Mouse (Mus musculus) lung, postnatal 0 days (tissue): ENCODE measurements around the gene Dlg2. TPM values are rescaled to one million over a fixed set of nuclear protein-coding genes. Genes with fewer than 3 reads are reported as not detected.

Experiments
- ATAC-seq: fragments of 200-750 bp; cut with Nextera tagmentation; 2 replicates; pipeline ENCODE4 v1.8.0; 2017; ENCODE audit warnings: moderate library complexity
- DNase-seq: peaks from one replicate; pipeline ENCODE4 v3.0.0-alpha.2; 2016; ENCODE audit warnings: low spot score
- H3K27ac ChIP-seq: fragments of 300-500 bp; sonication (generic); 2 replicates; pipeline ENCODE4 v1.5.1; 2014; ENCODE audit warnings: antibody characterized with exemption, mild to moderate bottlenecking, low read length, mixed read lengths
- H3K27me3 ChIP-seq: fragments of 300-500 bp; sonication (generic); replicated peaks from 2 replicates; pipeline ENCODE4 v1.6.1; 2014; ENCODE audit warnings: low read length, mixed read lengths; ENCODE audit not compliant: insufficient read depth
- H3K36me3 ChIP-seq: fragments of 300-500 bp; sonication (generic); 2 replicates; pipeline ENCODE4 v1.6.1; 2014; ENCODE audit warnings: low read length, mixed read lengths; ENCODE audit not compliant: insufficient read depth
- H3K4me1 ChIP-seq: fragments of 300-500 bp; sonication (generic); 2 replicates; pipeline ENCODE4 v1.6.1; 2014; ENCODE audit warnings: antibody characterized with exemption, low read depth, low read length, mixed read lengths; ENCODE audit not compliant: insufficient read depth
- H3K4me2 ChIP-seq: fragments of 300-500 bp; sonication (generic); replicated peaks from 2 replicates; pipeline ENCODE4 v1.6.1; 2014; ENCODE audit warnings: low read depth, mild to moderate bottlenecking, low read length, moderate library complexity, mixed read lengths
- H3K4me3 ChIP-seq: fragments of 300-500 bp; sonication (generic); 2 replicates; pipeline ENCODE4 v1.5.1; 2014; ENCODE audit warnings: low read depth, low read length
- H3K9ac ChIP-seq: fragments of 300-500 bp; sonication (generic); replicated peaks from 2 replicates; pipeline ENCODE4 v1.6.1; 2014; ENCODE audit warnings: low read depth, mild to moderate bottlenecking
- H3K9me3 ChIP-seq: fragments of 300-500 bp; sonication (generic); 2 replicates; pipeline ENCODE4 v1.6.1; 2016; ENCODE audit warnings: low read length, mixed read lengths
- CTCF ChIP-seq: IDR thresholded peaks from 2 replicates; pipeline ENCODE4 v1.5.1; 2016; ENCODE audit warnings: antibody characterized with exemption, mild to moderate bottlenecking
- EP300 ChIP-seq: IDR thresholded peaks from 2 replicates; pipeline ENCODE4 v1.6.1; 2016; ENCODE audit warnings: antibody characterized with exemption, mild to moderate bottlenecking, control low read depth
- WGBS: fragments of 180-500 bp; shearing (Covaris S2); extraction: QIAGEN DNeasy Blood & Tissue Kit; methylation state at CpG from one replicate; pipeline ENCODE4 v1.1.7; 2014; 5-methylcytosine and 5-hydroxymethylcytosine counted together
- polyA plus RNA-seq: library from polyadenylated mRNA; unstranded; fragments of >200 nt; fragmentation: Nextera tagmentation; extraction: Ambion mirVana; gene quantifications from 2 replicates; pipeline ENCODE4 v1.2.1, GENCODE M21; 2015

Dlg2 gene
- polyA plus RNA-seq, 1 experiment from 2014 or later: 0.43 TPM

- no peak overlapping the region for H3K4me3 ChIP-seq
- DNase-seq (no peak), ATAC-seq (no peak)
- no peak overlapping the region for H3K4me2 ChIP-seq
- no peaks in the 10 kb centered on the region for H3K9me3 ChIP-seq
- no peak overlapping the region for H3K27ac ChIP-seq
- TF ChIP-seq EP300 (no peak), CTCF (no peak)
- H3K27me3 ChIP-seq: no peaks in the 10 kb centered on the region
- no peaks in the 10 kb centered on the region for H3K4me1 ChIP-seq
- no peak overlapping the region for H3K9ac ChIP-seq
- no peaks in the 10 kb centered on the region for H3K36me3 ChIP-seq
- 80% methylated on average over 2 of the region's 2 CpGs for WGBS
These were observed 175.1 kb downstream of the Dlg2 start for GRCm38 (mm10) chr7:90651611-90652010.

- WGBS: 58% methylated on average over 3 of the region's 3 CpGs
- no peak for DNase-seq
- no peaks in the 10 kb centered on the region for H3K36me3 ChIP-seq
- no peak overlapping the region for H3K27ac ChIP-seq
- no peak overlapping the region for H3K4me2 ChIP-seq
- no peaks in the 10 kb centered on the region for H3K27me3 ChIP-seq
- H3K4me1 ChIP-seq: no peaks in the 10 kb centered on the region
- H3K4me3 ChIP-seq: no peak overlapping the region
- H3K9ac ChIP-seq: no peak overlapping the region
- TF ChIP-seq EP300: no peak
- TF ChIP-seq CTCF: no peak
- ATAC-seq: no peak
- no peaks in the 10 kb centered on the region for H3K9me3 ChIP-seq
These were observed 182.1 kb downstream of the Dlg2 start for GRCm38 (mm10) chr7:90658593-90658992.

- H3K36me3 ChIP-seq: no peaks in the 10 kb centered on the region
- no peak for DNase-seq
These were observed 217.6 kb downstream of the Dlg2 start for GRCm38 (mm10) chr7:90694050-90694449.

GRCm38 (mm10) chr7:90696181-90696950 is 219.9 kb downstream of the Dlg2 start:
- Histone ChIP-seq H3K4me3 (no peak overlapping the region), H3K9me3 (no peaks in the 10 kb centered on the region), H3K27ac (no peak overlapping the region), H3K36me3 (no peaks in the 10 kb centered on the region), H3K9ac (no peak overlapping the region), H3K4me2 (no peak overlapping the region), H3K4me1 (no peaks in the 10 kb centered on the region), H3K27me3 (no peaks in the 10 kb centered on the region)
- ATAC-seq: no peak
- no peak for TF ChIP-seq CTCF
- no peak for TF ChIP-seq EP300
- DNase-seq: no peak
- WGBS: 74% methylated on average over 7 of the region's 7 CpGs

More at GRCm38 (mm10) chr7:90694050-90694449, 217.6 kb downstream of the Dlg2 start:
- Histone ChIP-seq H3K9me3 (no peaks in the 10 kb centered on the region), H3K27me3 (no peaks in the 10 kb centered on the region), H3K27ac (no peak overlapping the region), H3K4me2 (no peak overlapping the region), H3K4me3 (no peak overlapping the region), H3K4me1 (no peaks in the 10 kb centered on the region), H3K9ac (no peak overlapping the region)
- no peak for TF ChIP-seq CTCF
- no peak for TF ChIP-seq EP300
- no peak for ATAC-seq

- Histone ChIP-seq H3K27ac (no peak overlapping the region), H3K9ac (no peak overlapping the region), H3K27me3 (no peaks in the 10 kb centered on the region), H3K4me3 (no peak overlapping the region), H3K4me1 (no peaks in the 10 kb centered on the region), H3K36me3 (no peaks in the 10 kb centered on the region), H3K9me3 (no peaks in the 10 kb centered on the region), H3K4me2 (no peak overlapping the region)
- ATAC-seq (no peak), DNase-seq (no peak)
- 65% methylated on average over 7 of the region's 7 CpGs for WGBS
- no peak for TF ChIP-seq EP300
- TF ChIP-seq CTCF: no peak
These were observed 226.8 kb downstream of the Dlg2 start for GRCm38 (mm10) chr7:90703163-90703852.

GRCm38 (mm10) chr7:90703951-90704350 is 227.5 kb downstream of the Dlg2 start:
- ATAC-seq (no peak), DNase-seq (no peak)
- H3K9me3 ChIP-seq: no peaks in the 10 kb centered on the region
- no peaks in the 10 kb centered on the region for H3K27me3 ChIP-seq
- 52% methylated on average over 1 of the region's 1 CpGs for WGBS
- H3K4me1 ChIP-seq: no peaks in the 10 kb centered on the region
- H3K36me3 ChIP-seq: no peaks in the 10 kb centered on the region
- H3K9ac ChIP-seq: no peak overlapping the region
- TF ChIP-seq EP300: no peak
- TF ChIP-seq CTCF: no peak
- no peak overlapping the region for H3K27ac ChIP-seq
- no peak overlapping the region for H3K4me2 ChIP-seq
- H3K4me3 ChIP-seq: no peak overlapping the region
